Mouse (Mus musculus) olfactory bulb, adult 2 months (tissue): ENCODE data around the gene Primpol. TPM values are rescaled to one million over a fixed set of nuclear protein-coding genes. Genes with fewer than 3 reads are reported as not detected.
A peak's percentile ranks its signal among the peaks of the same experiment; 100 is the strongest.

Experiments used
- H3K27ac ChIP-seq: fragments of 200-500 bp; 2 replicates; pipeline ENCODE4 v1.5.1; 2012; ENCODE audit warnings: low read depth, low read length; ENCODE audit not compliant: insufficient read depth
- H3K4me1 ChIP-seq: fragments of 200-500 bp; 2 replicates; pipeline ENCODE4 v1.6.1; 2012; ENCODE audit warnings: low read length; ENCODE audit not compliant: control insufficient read depth, insufficient read depth
- H3K4me3 ChIP-seq: fragments of 200-500 bp; 2 replicates; pipeline ENCODE4 v1.5.1; 2012; ENCODE audit warnings: mild to moderate bottlenecking, low read depth, low read length, moderate library complexity; ENCODE audit not compliant: insufficient read depth
- CTCF ChIP-seq: fragments of 200-500 bp; IDR thresholded peaks from 2 replicates; pipeline ENCODE4 v1.5.1; 2012; ENCODE audit warnings: low read depth, mild to moderate bottlenecking, low read length, moderate library complexity; ENCODE audit not compliant: insufficient read depth
- POLR2A ChIP-seq: fragments of 200-500 bp; IDR thresholded peaks from 2 replicates; pipeline ENCODE4 v1.6.1; 2012; ENCODE audit warnings: mild to moderate bottlenecking, low read depth, low read length, moderate library complexity; ENCODE audit not compliant: insufficient read depth
- WGBS: fragments of 180-500 bp; shearing (Covaris S2); methylation state at CpG from one replicate; pipeline ENCODE4 v1.1.7; 2018; 5-methylcytosine and 5-hydroxymethylcytosine counted together
- polyA plus RNA-seq: library from polyadenylated mRNA; stranded (reverse); fragments of >200 nt; gene quantifications from 2 replicates; pipeline ENCODE4 v1.2.4, GENCODE M21; 2012; ENCODE audit warnings: low replicate concordance; ENCODE audit not compliant: missing spikeins, insufficient read depth, insufficient read length

The Primpol gene
- not detected in 2 replicates for polyA plus RNA-seq

- no peak for TF ChIP-seq CTCF
- 0 out of 2 replicates have a peak, but pooled peaks have one; percentile 42 for TF ChIP-seq POLR2A
- WGBS, result under 1% methylated on average over 54 of the region's 54 CpGs
- peak within 1 kb of the TSS; percentile 35 for H3K27ac ChIP-seq
- peak within 1 kb of the TSS; percentile 71 for H3K4me3 ChIP-seq
- peaks cover 8% of the 10 kb centered on the region for H3K4me1 ChIP-seq
Observed at GRCm38 (mm10) chr8:46616879-46617689, at the start of gene Primpol, which contains the start of gene Casp3. Primpol (minus strand) TSS chr8:46617212. Casp3 (plus strand) TSS chr8:46617291.

DNA sequence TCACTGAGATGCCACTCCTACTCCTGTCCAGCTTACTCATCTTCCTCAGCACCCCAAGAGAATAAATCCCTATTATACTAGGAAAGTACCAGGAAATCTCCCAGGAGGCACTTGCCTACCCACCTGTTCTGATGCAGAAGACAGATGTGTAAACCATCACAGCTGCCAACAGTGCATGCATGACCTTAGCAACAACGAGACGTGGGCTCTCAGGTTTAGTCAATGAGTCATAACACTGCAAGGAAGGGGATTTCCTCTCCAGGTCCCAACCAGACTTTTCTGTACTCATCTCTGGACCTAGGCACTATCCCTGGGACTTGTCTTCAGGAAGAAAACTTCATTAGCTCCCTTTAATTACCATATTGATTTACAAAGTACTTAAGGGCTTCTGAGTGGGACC is 38.9 kb upstream of the Primpol start:
- TF ChIP-seq CTCF, result no peak
- no peak for TF ChIP-seq POLR2A
- H3K4me1 ChIP-seq, result no peaks in the 10 kb centered on the region
- H3K27ac ChIP-seq, result no peak overlapping the region
- no peak overlapping the region for H3K4me3 ChIP-seq
- WGBS, result 87% methylated on average over 2 of the region's 2 CpGs

DNA sequence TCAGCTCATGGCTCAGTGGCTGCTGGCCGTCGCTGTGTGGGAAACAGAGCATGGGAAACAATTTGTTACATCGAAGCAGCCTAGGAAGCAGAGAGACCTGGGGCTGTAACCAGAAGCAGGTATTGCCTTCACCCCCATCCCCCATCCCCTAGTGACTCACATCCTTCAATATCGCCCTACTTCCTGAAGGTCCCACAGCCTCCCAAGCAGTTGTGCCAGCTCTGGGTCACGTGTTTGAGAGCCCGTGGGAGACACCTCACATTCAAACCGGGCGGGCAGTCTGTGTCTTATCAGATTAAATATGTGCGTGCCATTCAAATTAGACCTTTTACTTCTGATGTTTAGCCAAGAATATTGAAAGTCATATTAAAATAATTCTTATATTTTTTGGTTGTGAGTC is 34.9 kb upstream of the Primpol start:
- TF ChIP-seq POLR2A, result no peak
- TF ChIP-seq CTCF, result no peak
- no peak overlapping the region for H3K4me3 ChIP-seq
- 80% methylated on average over 9 of the region's 9 CpGs for WGBS
- no peak overlapping the region for H3K27ac ChIP-seq
- no peaks in the 10 kb centered on the region for H3K4me1 ChIP-seq

DNA sequence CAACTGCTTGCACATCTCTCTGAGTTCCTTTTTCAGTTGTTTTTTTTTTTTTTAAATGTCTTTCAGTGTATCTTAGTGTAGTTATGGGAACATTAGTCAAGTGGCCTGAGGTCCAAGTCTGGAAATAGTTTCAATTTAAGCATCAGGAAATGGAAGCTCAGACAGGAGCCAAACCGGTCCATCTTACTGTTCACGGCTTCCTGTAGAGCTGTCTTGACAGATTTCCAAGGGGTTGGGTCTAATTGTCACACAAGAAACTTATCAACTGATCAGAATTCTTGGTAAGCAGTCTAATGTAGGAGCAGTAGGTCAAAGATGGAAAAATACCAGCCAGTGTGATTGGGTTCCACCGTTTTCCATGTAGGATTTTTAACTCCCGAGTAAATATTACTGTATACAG is 31.4 kb upstream of the Primpol start:
- Histone ChIP-seq H3K4me1 (no peaks in the 10 kb centered on the region), H3K27ac (no peak overlapping the region), H3K4me3 (no peak overlapping the region)
- TF ChIP-seq POLR2A (no peak), CTCF (no peak)
- 91% methylated on average over 4 of the region's 4 CpGs for WGBS

- TF ChIP-seq POLR2A, result no peak
- TF ChIP-seq CTCF, result no peak
- Histone ChIP-seq H3K27ac (no peak overlapping the region), H3K4me1 (no peaks in the 10 kb centered on the region), H3K4me3 (no peak overlapping the region)
- WGBS, result 91% methylated on average over 5 of the region's 5 CpGs
Observed at GRCm38 (mm10) chr8:46641272-46641671, 24.3 kb upstream of the Primpol start.

DNA sequence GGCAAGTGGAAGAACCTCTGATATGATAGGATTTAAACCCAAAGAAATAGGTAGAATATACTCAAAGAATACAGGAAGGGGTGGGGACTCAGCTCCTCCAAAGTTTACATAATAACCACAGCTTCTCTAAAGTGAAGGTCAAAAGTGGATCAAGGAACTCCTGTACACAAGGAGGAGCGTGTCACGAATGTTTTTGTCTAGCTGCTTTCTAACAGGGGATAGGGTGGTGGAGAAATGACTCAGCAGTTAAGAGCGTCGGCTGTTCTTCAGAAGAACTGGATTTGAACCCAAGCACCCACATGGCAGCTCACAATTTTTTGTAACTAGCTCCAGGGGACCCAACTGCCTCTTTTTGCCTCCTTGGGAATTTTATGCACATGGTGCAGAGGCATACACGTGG is 22.8 kb upstream of the Primpol start:
- 82% methylated on average over 5 of the region's 5 CpGs for WGBS
- Histone ChIP-seq H3K27ac (no peak overlapping the region), H3K4me3 (no peak overlapping the region), H3K4me1 (no peaks in the 10 kb centered on the region)
- TF ChIP-seq POLR2A (no peak), CTCF (no peak)

DNA sequence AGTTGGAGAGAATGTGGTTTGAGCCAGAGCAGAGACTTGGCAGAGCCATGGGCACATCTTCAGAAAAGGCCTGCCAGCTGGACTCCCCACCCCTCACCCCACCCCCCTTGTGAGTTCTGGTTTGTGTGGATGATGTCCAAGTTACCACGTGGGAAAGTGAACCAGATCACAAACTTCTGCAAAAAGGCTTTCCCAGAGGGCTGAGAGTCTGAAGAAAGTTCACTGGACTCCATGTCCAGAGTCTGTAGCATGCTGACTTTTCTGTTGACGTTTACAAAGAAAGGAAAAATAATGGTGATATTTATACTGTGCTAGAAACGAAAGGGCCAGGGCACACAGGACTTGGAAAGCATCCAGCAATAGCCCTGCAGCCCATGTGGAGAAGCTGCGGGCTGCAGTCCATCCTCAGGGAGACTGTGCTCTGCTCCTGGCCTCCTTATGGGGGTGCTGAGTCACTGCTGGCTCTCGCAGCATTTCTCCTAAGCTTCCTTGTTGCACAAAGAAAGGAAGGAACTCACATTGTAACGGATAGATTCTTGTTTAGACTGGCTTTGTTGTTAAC is 22.1 kb upstream of the Primpol start:
- H3K4me1 ChIP-seq, result no peaks in the 10 kb centered on the region
- TF ChIP-seq POLR2A (no peak), CTCF (no peak)
- 26% methylated on average over 6 of the region's 6 CpGs for WGBS
- no peak overlapping the region for H3K4me3 ChIP-seq
- no peak overlapping the region for H3K27ac ChIP-seq

DNA sequence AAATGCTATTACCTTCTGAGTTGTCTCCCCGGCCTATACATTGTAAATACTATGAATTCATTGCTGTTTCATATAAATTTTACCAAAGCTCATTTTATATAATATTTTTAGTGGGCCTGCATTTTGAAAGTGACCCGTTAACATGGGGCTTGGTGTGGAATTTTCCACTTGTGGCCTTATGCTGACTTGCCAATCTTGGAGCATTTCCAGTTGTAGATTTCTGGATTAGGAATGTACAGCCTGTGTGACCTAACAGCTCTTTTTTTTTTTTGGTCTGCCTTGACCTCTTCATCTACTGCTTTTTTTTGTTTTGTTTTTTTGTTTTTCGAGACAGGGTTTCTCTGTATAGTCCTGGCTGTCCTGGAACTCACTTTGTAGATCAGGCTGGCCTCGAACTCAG is 13.9 kb upstream of the Primpol start:
- no peaks in the 10 kb centered on the region for H3K4me1 ChIP-seq
- 94% methylated on average over 4 of the region's 4 CpGs for WGBS
- no peak for TF ChIP-seq POLR2A
- TF ChIP-seq CTCF, result no peak

DNA sequence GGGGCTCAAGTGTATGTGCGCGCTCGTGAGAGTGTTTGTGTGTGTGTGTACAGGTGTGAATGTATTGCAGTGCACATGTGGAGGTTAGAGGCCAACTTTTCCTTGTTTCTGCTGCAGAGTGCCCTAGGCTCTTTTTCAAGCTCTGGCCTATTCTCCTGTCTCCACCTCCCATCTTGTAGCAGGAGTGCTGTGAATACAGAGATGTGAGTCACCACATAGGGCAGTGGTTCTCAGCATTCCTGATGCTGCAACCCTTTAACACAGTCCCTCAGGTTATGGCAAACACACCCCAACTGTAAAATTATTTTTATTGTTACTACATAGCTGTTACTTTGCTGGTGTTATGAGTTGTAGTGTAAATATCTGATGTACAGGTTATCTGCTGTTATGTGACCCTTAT is 13.4 kb upstream of the Primpol start:
- TF ChIP-seq POLR2A (no peak), CTCF (no peak)
- WGBS, result 100% methylated on average over 3 of the region's 3 CpGs
- no peaks in the 10 kb centered on the region for H3K4me1 ChIP-seq

More for the DNA sequence above, 13.9 kb upstream of the Primpol start:
- Histone ChIP-seq H3K27ac (no peak overlapping the region), H3K4me3 (no peak overlapping the region)

More for the DNA sequence above, 13.4 kb upstream of the Primpol start:
- Histone ChIP-seq H3K27ac (no peak overlapping the region), H3K4me3 (no peak overlapping the region)
